Mouse (Mus musculus) megakaryocyte, embryonic 14.5 days (primary cell): ENCODE results near the gene Gm20388.

Source experiments
- FLI1 ChIP-seq: IDR thresholded peaks from 2 replicates; pipeline ENCODE4 v1.6.1; 2012; ENCODE audit warnings: low read length, inconsistent platforms, mixed read lengths
- GATA1 ChIP-seq: IDR thresholded peaks from 3 replicates; pipeline ENCODE4 v1.6.1; 2012; ENCODE audit warnings: mixed read lengths, low read length, inconsistent platforms, borderline replicate concordance

DNA sequence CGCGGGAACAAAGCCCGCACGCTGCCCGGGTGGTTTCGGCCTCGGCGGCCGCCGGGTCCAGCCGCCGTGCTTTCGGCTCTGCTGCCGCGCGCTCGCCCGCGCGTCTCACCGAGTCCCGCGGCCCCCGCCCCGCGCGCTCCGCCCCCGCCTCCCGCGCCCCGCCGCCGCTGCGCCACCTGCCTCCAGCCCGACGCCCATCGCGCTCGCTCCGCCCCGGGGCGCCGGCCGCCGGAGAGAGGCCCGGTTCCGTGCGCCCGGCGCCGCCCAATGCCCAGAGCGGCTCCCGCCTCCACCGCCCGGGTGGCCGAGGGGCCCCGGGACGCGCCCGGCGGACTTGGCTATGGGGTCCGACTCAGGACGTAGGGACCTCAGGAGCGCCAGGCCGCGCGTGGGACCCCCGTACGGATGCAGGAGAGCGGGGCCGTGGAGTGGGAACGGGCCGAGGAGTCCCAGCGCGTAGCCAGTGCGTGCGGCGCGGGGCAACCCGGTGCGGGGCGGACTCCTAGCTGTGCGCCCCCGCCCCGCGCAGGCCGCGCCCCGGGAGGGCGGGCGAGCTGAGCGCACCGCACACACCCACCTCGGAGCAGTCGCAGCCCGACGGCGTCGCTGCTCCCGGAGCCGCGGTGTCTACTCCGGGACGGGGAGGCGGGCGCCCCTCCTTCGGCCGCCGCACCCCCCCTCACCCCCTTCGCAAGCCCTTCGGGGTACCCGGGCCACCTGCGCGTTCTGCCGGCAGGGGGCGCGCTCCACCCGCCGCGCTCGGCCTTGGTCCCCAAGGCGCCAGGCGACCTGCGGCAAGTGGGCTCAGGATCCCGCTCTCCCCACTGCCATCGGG lies 2767.6 kb downstream of the Gm20388 start:
- TF ChIP-seq FLI1 (no peak), GATA1 (no peak)
